Mouse (Mus musculus) C2C12 (cell line): ENCODE measurements around the gene Catsperg1.

ENCODE experiments used
- CEBPB ChIP-seq: IDR thresholded peaks from one replicate; pipeline ENCODE4 v1.6.1; 2011; ENCODE audit warnings: low read depth, mild to moderate bottlenecking, control low read depth, moderate library complexity
- CTCF ChIP-seq: IDR thresholded peaks from one replicate; pipeline ENCODE4 v1.5.1; 2011; ENCODE audit not compliant: control insufficient read depth, insufficient read depth, insufficient read length
- FOSL1 ChIP-seq: IDR thresholded peaks from one replicate; pipeline ENCODE4 v1.8.0; 2011; ENCODE audit warnings: mild to moderate bottlenecking, low read length; ENCODE audit not compliant: poor library complexity, insufficient read depth, severe bottlenecking
- MAX ChIP-seq: IDR thresholded peaks from one replicate; pipeline ENCODE4 v1.6.1; 2011; ENCODE audit warnings: mild to moderate bottlenecking, control low read depth
- MYOD1 ChIP-seq: IDR thresholded peaks from one replicate; pipeline ENCODE4 v1.6.1; 2011; ENCODE audit warnings: low read depth; ENCODE audit not compliant: control insufficient read depth, insufficient read length
- USF1 ChIP-seq: IDR thresholded peaks from one replicate; pipeline ENCODE4 v1.6.1; 2011; ENCODE audit warnings: low read depth, mild to moderate bottlenecking, control low read depth, moderate library complexity

- TF ChIP-seq MYOD1: no peak
- no peak for TF ChIP-seq CTCF
- no peak for TF ChIP-seq USF1
- TF ChIP-seq MAX: no peak
- no peak for TF ChIP-seq CEBPB
- TF ChIP-seq FOSL1: no peak
These were observed 32.9 kb upstream of the Catsperg1 start for GRCm38 (mm10) chr7:29246619-29247313.
